Mouse (Mus musculus) liver, embryonic 14.5 days (tissue): ENCODE data around the gene Sort1.

Experiments used
- CTCF ChIP-seq: IDR thresholded peaks from 2 replicates; pipeline ENCODE4 v1.5.1; 2016; ENCODE audit warnings: antibody characterized with exemption, low read depth, control low read depth
- EP300 ChIP-seq: IDR thresholded peaks from 2 replicates; pipeline ENCODE4 v1.6.1; 2016; ENCODE audit warnings: antibody characterized with exemption, low read depth

DNA sequence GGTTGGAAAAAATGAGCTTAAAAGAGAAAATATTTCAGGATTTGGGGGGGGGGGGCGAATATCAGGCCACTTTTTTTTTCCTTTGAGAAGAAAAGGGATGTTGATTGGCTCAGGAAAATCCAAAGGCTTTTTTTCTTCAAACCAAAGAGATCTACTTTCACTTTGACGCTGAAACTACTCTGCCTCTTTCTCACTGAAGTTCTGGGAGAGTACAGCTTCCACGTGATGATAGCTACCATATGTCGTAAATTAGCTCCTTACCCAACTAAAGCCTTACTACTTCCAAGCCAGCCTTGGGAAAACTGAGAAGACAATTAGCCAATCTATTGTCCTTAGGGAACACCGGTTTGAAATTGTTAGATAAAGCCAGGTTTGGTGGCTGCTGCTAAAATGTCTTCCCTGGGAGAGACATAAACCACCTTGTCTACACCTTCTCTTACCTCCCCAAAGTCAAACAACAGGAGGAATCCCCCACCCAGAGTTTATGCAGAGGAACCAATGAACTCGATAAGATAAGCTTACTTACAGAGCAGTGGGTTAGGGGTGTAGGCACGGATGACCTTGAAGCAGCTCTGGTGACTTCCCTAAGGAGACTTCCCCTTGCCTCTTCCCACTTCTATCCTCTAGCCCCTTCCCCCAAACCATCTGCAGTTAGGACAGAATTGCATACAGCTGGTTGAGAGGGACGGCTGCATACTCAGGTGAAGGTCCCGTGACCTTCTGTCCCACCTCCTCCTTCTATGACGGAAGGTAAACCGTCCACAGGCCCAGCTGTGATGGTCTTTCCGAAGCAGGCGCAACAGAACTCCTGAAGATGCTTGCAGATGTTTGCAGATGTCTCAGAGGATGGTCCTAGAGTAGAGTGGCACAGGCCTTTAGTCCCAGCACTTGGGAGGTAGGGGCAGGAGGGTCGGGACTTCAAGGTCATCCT is 98.3 kb downstream of the Sort1 start:
- no peak for TF ChIP-seq CTCF
- TF ChIP-seq EP300, result no peak
